Mouse (Mus musculus) forebrain, embryonic 14.5 days (tissue): ENCODE data around the gene Prdx1. TPM values are rescaled to one million over a fixed set of nuclear protein-coding genes. Genes with fewer than 3 reads are reported as not detected.
"Not testable (repeated sequence)": the region's sequence is repeated elsewhere in the genome, so short reads cannot be mapped to it uniquely, and the experiment has no call there.

Source experiments
- ATAC-seq: fragments of 200-750 bp; cut with Nextera tagmentation; 2 replicates; pipeline ENCODE4 v1.8.0; 2017; ENCODE audit warnings: mild to moderate bottlenecking, moderate library complexity
- DNase-seq: peaks from one replicate; pipeline ENCODE4 v3.0.0-alpha.2; 2015; ENCODE audit warnings: low spot score
- H3K27ac ChIP-seq: fragments of 300-500 bp; sonication (generic); 2 replicates; pipeline ENCODE4 v1.5.1; 2014; ENCODE audit warnings: low read depth, mild to moderate bottlenecking, control low read depth, low read length, moderate library complexity
- H3K27me3 ChIP-seq: fragments of 300-500 bp; sonication (generic); replicated peaks from 2 replicates; pipeline ENCODE4 v1.6.1; 2014; ENCODE audit warnings: low read length, control low read depth, mixed read lengths; ENCODE audit not compliant: control insufficient read depth, insufficient read depth
- H3K36me3 ChIP-seq: fragments of 300-500 bp; sonication (generic); 2 replicates; pipeline ENCODE4 v1.6.1; 2014; ENCODE audit warnings: low read length, control low read depth; ENCODE audit not compliant: control insufficient read depth, insufficient read depth
- H3K4me1 ChIP-seq: fragments of 300-500 bp; sonication (generic); 2 replicates; pipeline ENCODE4 v1.6.1; 2014; ENCODE audit warnings: antibody characterized with exemption, low read length, control low read depth; ENCODE audit not compliant: control insufficient read depth, insufficient read depth
- H3K4me2 ChIP-seq: fragments of 300-500 bp; sonication (generic); 2 replicates; pipeline ENCODE4 v1.6.1; 2014; ENCODE audit warnings: mild to moderate bottlenecking, control low read depth, low read length
- H3K4me3 ChIP-seq: fragments of 300-500 bp; sonication (generic); 2 replicates; pipeline ENCODE4 v1.5.1; 2014; ENCODE audit warnings: low read depth, low read length, control low read depth
- H3K9ac ChIP-seq: fragments of 300-500 bp; sonication (generic); 2 replicates; pipeline ENCODE4 v1.6.1; 2014; ENCODE audit warnings: mild to moderate bottlenecking, low read length, control low read depth, moderate library complexity
- H3K9me3 ChIP-seq: fragments of 300-500 bp; sonication (generic); replicated peaks from 2 replicates; pipeline ENCODE4 v1.6.1; 2016; ENCODE audit warnings: low read length, control low read depth, mixed read lengths; ENCODE audit not compliant: control insufficient read depth
- WGBS: fragments of 180-500 bp; shearing (Covaris S2); extraction: QIAGEN DNeasy Blood & Tissue Kit; methylation state at CpG from one replicate; pipeline ENCODE4 v1.1.7; 2014; 5-methylcytosine and 5-hydroxymethylcytosine counted together
- polyA plus RNA-seq: library from polyadenylated mRNA; unstranded; fragments of >200 nt; fragmentation: Nextera tagmentation; extraction: Ambion mirVana; gene quantifications from 2 replicates; pipeline ENCODE4 v1.2.1, GENCODE M21; 2014

Gene Prdx1
- polyA plus RNA-seq, 1 experiment from 2014 or later: 632 TPM

GRCm38 (mm10) chr4:116666625-116667024 is 18.7 kb upstream of the Prdx1 start:
- 68% methylated on average over 4 of the region's 4 CpGs for WGBS
- H3K27ac ChIP-seq: no peak overlapping the region
- H3K4me3 ChIP-seq: no peak overlapping the region
- no peak overlapping the region for H3K9ac ChIP-seq
- H3K4me1 ChIP-seq: no peaks in the 10 kb centered on the region
- H3K36me3 ChIP-seq: no peaks in the 10 kb centered on the region
- no peak overlapping the region for H3K4me2 ChIP-seq
- H3K27me3 ChIP-seq: no peaks in the 10 kb centered on the region
- H3K9me3 ChIP-seq: no peaks in the 10 kb centered on the region
- DNase-seq (no peak), ATAC-seq (no peak)

- H3K9ac ChIP-seq: no peak overlapping the region
- H3K27ac ChIP-seq: no peak overlapping the region
- H3K9me3 ChIP-seq: no peaks in the 10 kb centered on the region
- H3K4me1 ChIP-seq: no peaks in the 10 kb centered on the region
- WGBS: 66% methylated on average over 3 of the region's 3 CpGs
- no peak for DNase-seq
- no peaks in the 10 kb centered on the region for H3K27me3 ChIP-seq
- ATAC-seq: no peak
- no peak overlapping the region for H3K4me2 ChIP-seq
- no peaks in the 10 kb centered on the region for H3K36me3 ChIP-seq
- H3K4me3 ChIP-seq: no peak overlapping the region
These were observed 17.2 kb upstream of the Prdx1 start for GRCm38 (mm10) chr4:116668145-116668544.

DNA sequence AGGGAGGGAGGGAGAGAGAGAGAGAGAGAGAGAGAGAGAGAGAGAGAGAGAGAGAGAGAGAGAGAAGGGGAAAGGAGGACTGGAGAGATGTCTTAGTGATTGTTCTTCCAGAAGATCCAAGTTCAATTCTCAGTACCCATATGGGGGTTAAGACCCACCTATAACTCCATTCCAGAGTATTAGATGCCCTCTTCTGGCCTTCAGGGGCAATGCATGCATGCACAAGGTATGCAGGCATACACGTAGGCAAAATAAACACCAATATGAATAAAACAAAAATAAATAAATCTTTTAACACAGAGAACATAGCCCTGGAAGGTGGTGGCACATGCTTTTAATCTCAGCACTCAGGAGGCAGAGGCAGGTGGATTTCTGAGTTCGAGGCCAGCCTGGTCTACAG is 16.1 kb upstream of the Prdx1 start:
- Histone ChIP-seq H3K27ac (no peak overlapping the region), H3K9me3 (no peaks in the 10 kb centered on the region), H3K4me1 (no peaks in the 10 kb centered on the region), H3K4me3 (no peak overlapping the region), H3K9ac (no peak overlapping the region), H3K4me2 (no peak overlapping the region), H3K27me3 (no peaks in the 10 kb centered on the region), H3K36me3 (no peaks in the 10 kb centered on the region)
- WGBS: 69% methylated on average over 2 of the region's 2 CpGs
- ATAC-seq (no peak), DNase-seq (no peak)

DNA sequence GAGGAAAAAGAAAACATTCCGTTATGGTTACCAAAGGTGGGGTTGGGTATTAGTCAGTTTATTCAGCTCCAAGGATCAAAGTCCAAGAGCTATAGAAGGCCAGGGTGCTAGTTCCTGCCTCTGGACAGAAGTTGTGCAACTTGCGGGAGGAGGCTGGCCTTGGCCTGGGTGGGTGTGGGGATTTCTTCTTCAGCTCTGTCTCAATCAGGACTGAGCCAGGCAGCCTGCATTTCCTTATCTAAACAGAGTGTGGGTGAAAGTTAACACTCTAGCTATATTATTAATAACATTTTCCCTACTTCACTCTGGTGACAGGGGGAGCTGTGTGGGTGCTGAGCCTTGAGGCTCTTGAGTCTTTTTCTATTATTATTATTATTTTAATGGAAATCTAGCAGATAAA is 12.6 kb upstream of the Prdx1 start:
- H3K36me3 ChIP-seq: no peaks in the 10 kb centered on the region
- H3K27me3 ChIP-seq: no peaks in the 10 kb centered on the region
- ATAC-seq (no peak), DNase-seq (no peak)
- H3K4me1 ChIP-seq: no peaks in the 10 kb centered on the region
- H3K9ac ChIP-seq: no peak overlapping the region
- no peak overlapping the region for H3K4me3 ChIP-seq
- H3K27ac ChIP-seq: no peak overlapping the region
- no peaks in the 10 kb centered on the region for H3K9me3 ChIP-seq
- no peak overlapping the region for H3K4me2 ChIP-seq
- 78% methylated on average over 2 of the region's 2 CpGs for WGBS

DNA sequence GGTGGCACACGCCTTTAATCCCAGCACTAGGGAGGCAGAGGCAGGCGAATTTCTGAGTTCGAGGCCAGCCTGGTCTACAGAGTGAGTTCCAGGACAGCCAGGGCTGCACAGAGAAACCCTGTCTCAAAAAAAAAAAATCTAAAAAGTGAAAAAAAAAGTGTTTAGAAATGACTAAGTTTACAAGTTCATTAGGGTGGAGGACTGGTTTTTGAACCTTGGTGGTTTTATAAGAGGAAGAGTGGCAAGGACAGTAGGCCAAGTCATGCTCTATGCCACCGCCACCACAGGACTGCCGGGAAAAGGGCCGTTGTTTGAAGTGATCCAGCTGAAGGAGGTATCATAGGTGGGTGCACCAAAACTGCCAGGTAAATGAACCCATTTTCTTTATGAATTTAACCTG is 10.6 kb upstream of the Prdx1 start:
- H3K9ac ChIP-seq, H3K36me3 ChIP-seq, H3K4me2 ChIP-seq, H3K27ac ChIP-seq, H3K4me3 ChIP-seq, ATAC-seq, H3K4me1 ChIP-seq, H3K27me3 ChIP-seq, DNase-seq, H3K9me3 ChIP-seq: not testable (repeated sequence)
- WGBS: 87% methylated on average over 6 of the region's 6 CpGs

GRCm38 (mm10) chr4:116676027-116676426 is 9.3 kb upstream of the Prdx1 start:
- Histone ChIP-seq H3K4me3 (no peak overlapping the region), H3K36me3 (no peaks in the 10 kb centered on the region), H3K27ac (no peak overlapping the region), H3K4me2 (no peak overlapping the region), H3K27me3 (no peaks in the 10 kb centered on the region), H3K9me3 (no peaks in the 10 kb centered on the region), H3K9ac (no peak overlapping the region), H3K4me1 (no peaks in the 10 kb centered on the region)
- no peak for ATAC-seq
- DNase-seq: no peak
- WGBS: 85% methylated on average over 3 of the region's 3 CpGs

DNA sequence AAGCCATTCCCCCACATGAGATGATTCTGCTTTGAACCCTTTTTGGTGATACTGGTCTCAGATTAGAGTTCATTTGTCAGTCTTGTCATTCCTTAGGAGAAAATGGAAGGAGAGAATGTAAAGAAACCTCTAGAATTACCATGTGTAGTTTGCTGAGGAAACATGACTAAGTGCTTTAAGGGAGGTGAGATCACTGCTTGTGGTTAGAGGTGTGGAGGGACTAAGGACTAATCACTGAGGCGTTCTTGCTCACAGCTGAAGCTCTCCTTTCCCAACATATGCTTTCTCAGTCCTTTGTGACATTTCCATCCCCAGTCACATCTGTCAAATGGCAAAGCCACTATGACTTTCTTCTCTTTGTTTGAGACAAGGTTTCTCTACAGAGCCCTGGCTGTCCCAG is 7.5 kb upstream of the Prdx1 start:
- Histone ChIP-seq H3K27ac (no peak overlapping the region), H3K4me3 (no peak overlapping the region), H3K4me2 (no peak overlapping the region), H3K9me3 (no peaks in the 10 kb centered on the region), H3K36me3 (no peaks in the 10 kb centered on the region), H3K4me1 (no peaks in the 10 kb centered on the region), H3K27me3 (no peaks in the 10 kb centered on the region), H3K9ac (no peak overlapping the region)
- ATAC-seq (no peak), DNase-seq (no peak)
- WGBS: 82% methylated on average over 1 of the region's 1 CpGs

DNA sequence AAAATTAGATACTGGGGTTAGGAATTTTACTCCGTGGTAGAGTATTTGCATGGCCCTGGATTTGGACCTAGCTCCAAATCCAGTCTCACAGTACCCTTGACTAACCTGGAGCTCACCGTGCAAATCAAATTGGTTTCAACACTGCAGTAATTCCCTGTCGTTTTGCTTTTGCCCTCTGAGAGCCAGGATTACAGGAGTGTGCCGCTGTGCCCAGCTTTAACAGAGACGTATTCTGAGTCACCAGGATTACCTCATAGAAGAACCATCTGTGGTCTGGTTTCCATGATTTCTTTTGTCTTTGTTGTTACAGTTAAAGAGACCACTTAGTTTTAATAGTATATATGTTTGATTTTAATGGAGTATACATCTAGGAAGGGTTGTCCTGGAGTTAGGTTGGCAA is 6.2 kb upstream of the Prdx1 start:
- WGBS: 70% methylated on average over 5 of the region's 5 CpGs
- ATAC-seq: no peak
- Histone ChIP-seq H3K4me3 (no peak overlapping the region), H3K27me3 (no peaks in the 10 kb centered on the region), H3K4me1 (no peaks in the 10 kb centered on the region), H3K36me3 (no peaks in the 10 kb centered on the region), H3K9me3 (no peaks in the 10 kb centered on the region), H3K9ac (no peak overlapping the region), H3K27ac (no peak overlapping the region), H3K4me2 (no peak overlapping the region)
- no peak for DNase-seq

DNA sequence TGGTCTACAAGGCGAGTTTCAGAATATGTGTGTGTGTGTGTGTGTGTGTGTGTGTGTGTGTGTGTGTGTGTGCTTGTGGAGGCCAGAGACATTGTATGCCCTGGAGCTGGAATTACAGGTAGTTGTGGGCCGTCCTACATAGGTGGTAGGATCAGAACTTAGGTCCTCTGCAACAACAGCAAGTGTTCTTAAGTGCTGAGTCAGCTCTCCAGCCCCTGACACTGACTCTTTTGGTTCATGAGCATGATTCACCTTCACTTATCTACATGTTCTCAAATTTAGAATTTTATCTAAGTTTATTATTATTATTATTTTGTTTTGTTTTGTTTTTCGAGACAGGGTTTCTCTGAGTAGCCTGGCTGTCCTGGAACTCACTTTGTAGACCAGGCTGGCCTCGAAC is 4.8 kb upstream of the Prdx1 start:
- H3K27me3 ChIP-seq, H3K9me3 ChIP-seq, H3K4me2 ChIP-seq, H3K9ac ChIP-seq, H3K4me1 ChIP-seq, H3K36me3 ChIP-seq, H3K27ac ChIP-seq, ATAC-seq, H3K4me3 ChIP-seq, DNase-seq: not testable (repeated sequence)
- WGBS: 99% methylated on average over 4 of the region's 4 CpGs

- 92% methylated on average over 4 of the region's 4 CpGs for WGBS
- Histone ChIP-seq H3K4me1 (peaks cover 14% of the 10 kb centered on the region), H3K4me2 (no peak overlapping the region), H3K27me3 (no peaks in the 10 kb centered on the region), H3K9ac (no peak overlapping the region), H3K27ac (no peak overlapping the region), H3K4me3 (no peak overlapping the region), H3K9me3 (no peaks in the 10 kb centered on the region), H3K36me3 (peaks cover 9% of the 10 kb centered on the region; the same call in 1 of the 2 replicates)
- no peak for ATAC-seq
- DNase-seq: no peak
These were observed 1.4 kb upstream of the Prdx1 start for GRCm38 (mm10) chr4:116683957-116684356.
